Mouse (Mus musculus) retina, adult 2 months (tissue): Measurements from ENCODE around the gene Zfp592.

Source experiments
- DNase-seq: peaks from one replicate; pipeline ENCODE4 v3.0.0-alpha.2; 2012; ENCODE audit warnings: low read depth, low spot score

Zfp592 gene

DNA sequence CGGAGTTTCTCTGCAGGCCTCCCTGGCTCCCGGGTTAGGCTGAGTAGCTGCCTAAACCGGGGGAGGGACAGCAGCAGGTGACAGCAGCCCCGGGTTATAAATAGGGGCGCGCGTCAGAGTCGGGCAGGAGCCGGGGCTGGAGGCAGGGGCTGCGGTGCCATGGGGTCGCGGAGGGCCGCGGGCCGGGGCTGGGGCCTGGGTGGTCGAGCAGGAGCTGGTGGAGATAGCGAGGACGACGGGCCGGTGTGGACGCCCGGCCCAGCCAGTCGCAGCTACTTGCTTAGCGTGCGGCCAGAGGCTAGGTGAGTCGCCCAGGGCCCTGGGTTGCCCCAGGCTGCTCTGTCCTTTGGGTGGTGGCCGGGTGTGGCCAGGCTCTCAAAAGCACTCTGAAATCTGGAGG lies 64.0 kb downstream of the Zfp592 start, which contains the start of gene Alpk3:
TSS of gene Alpk3 (plus strand) at position 130 of the 400 bp plus-strand sequence.
- DNase-seq: no peak

DNA sequence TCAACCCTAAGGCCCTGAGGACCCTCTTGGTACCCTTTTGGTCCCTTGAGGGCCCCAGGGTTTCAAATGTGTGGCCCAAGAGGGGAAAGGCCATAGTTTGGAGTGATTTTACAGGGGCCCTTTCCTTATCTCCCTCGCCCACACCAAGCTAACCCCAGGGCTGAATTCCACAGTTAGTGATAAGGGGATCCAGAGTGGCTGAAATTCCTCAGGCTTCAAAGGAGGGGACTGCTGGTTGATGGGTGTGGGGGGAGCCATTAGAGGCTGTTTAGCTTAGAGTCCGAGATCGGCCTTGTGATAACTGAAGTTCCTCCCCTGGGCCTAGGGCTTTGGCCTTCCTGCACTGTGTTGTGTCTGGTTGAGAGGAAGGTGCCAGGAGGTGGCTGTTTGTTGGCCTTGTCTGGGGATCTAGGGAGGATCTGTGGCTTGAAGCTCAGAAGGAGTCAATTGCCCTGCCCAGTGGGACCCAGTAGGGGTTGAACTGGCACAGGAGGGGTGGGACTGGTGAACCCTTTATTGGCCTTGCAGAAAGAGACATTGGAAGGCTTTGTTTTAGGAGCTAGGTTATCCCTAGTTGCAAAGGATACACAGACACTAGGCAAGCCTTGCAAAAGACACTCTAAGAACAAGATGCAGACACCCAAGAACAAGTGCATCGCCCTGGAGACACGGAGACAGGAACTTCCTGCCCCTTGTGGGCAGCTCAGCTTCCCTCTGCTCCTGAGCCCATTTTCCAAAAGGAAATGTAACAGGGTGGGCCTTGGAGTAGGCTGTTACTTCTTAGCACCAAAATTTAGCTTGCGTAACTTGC lies 64.6 kb downstream of the Zfp592 start:
- DNase-seq: no peak

DNA sequence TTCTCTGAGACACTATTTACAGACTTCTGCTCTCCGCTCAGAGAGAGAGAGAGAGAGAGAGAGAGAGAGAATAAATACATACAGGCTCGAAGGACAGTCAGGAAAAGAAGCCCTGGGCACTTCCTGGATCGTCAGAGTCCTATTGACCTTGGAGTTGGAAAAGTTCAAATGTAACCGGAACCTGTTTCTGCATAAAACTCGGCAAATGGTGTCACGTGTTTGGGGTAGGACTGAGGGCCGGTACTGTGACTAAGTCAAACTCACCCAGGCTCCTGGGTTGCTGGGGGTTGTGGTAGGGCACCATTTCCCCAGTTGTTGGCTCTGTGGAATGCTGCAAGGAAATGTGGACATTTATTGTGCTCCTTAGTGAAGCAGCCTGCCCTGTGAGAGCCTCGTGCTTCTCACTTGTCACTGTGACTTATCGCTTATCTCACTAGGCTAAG lies 65.3 kb downstream of the Zfp592 start:
- DNase-seq: no peak

DNA sequence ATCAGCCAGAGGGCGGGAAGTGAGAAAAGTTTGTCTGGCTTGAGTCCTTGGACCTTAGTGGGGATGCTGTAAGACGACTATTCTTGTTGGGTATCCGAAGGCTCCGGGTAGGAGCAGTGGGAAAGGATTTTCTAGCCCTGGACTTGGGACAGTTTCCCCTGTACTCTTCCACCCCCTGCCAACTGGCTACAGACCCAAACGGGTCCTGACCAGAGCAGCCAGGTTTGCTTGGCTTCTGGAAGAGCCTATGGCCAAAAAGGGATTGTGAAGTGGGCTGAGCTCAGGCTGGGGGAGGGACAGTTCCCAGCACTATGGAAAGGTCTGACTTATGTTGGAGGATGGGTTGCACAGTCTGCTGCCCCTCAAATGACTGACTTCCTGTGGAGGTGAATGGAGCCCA lies 65.9 kb downstream of the Zfp592 start:
- no peak for DNase-seq

DNA sequence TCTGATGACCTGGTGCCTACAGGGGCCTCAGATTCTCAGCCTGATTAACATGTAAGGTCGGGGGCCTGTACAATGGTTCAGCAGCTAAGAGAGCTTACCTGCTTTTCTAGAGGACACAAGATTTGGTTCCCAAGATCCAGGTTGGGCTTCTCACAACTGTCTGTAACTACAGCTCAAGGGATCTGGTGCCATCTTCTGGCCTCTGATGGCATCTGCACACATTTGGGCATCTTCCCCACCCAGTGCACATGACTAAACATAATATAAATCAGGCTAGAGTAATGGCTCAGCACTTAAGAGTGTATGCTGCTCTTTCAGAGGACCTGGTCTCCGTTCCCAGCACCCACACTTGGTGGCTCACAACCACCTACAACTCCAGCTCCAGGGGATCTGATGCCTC lies 67.4 kb downstream of the Zfp592 start:
- no peak for DNase-seq

DNA sequence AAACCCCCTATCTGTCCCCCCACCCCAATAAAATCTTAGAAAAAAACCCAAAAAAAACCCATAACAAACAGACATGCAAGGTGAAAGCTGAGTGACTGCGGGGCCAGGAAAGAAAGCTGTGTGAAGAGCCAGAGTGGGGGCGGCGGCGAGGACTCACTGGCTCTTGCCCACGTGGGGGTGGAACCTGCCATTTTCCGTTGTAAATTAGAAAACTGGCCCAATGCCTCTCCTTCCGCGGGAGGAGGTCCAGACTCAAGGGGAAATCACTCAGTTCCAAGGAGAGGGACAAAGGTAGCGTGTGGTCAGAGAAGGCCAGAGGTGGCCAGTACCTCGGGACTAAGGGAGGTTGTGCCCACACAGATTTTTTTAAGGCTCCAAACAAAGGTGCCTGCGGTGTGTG lies 68.5 kb downstream of the Zfp592 start:
- no peak for DNase-seq

DNA sequence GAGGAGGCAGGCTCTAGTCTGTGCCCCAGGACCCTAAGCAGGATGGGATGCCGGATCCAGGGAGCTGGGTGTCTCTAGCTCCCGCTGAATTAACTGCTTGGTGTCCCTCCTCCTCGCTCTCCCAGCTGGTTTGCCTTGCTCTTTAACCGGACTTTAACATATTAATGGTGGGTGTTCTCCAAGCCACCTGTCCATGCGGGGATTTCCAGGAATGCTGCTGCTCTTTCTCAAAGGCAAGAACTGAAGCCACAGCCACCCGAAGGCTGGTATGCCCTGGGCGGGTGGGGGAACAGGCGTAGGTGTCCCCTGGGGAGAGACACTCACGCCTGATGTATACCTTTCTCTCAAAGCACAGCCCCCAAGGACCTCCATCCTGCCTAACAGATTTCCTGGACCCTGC lies 69.9 kb downstream of the Zfp592 start:
- DNase-seq: no peak

DNA sequence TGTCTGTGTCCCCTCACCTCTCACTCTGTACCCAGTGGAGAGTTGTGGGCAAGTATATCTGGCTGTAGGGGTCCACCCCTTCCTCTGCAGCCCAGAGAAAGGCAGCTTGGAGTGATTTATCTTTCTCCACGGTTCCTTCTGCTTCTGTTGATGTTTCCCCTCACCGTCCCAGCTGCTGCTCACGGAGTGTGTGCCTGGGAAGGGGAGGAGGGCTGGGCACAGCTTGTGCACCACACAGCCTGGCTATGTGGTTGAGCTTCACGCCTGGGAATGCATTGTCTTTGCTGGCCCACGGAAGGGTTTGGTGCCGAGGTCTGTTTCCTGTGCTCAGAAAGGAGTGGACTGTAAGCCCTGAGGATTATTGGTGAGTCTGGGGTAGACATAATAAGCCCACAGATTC lies 73.2 kb downstream of the Zfp592 start:
- DNase-seq: no peak

DNA sequence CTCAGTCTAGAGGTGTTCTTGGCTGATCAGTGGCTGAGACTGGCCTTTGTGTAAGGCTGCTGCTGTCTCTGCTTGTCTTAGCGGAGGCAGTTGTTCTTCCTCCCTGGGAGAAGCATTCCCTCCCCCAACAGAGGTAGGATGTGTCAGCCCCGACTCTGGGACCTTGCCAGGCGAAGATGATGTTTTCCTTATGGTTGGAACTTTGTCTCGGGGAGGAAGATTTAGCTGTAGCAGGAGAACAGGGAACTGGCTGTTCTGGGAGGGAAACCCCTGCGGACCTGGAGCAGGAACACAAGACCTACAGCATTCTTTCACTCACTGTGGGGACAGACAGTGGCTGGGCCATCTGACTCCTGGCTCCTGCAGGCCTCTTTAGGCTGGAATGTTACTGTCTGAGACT lies 79.0 kb downstream of the Zfp592 start:
- no peak for DNase-seq

DNA sequence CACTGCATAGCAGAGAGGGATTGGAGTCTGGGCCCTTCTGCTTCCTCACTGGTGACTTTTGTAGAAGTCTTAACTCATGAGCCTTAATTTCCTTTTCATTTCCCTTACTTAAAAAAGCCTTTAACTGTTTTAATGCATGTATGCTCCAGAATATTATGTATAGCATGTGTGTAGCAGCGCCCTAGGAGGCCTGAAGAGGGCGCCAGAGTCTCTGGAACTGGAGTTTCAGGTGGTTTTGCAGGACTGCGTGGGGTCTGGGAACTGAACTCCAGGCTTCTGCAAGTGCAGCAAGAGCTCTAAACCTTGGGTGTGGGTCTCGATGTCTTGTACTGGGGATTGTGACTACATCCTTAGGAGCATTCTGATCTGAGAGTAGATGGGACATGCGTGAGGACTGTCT lies 79.8 kb downstream of the Zfp592 start:
- no peak for DNase-seq

DNA sequence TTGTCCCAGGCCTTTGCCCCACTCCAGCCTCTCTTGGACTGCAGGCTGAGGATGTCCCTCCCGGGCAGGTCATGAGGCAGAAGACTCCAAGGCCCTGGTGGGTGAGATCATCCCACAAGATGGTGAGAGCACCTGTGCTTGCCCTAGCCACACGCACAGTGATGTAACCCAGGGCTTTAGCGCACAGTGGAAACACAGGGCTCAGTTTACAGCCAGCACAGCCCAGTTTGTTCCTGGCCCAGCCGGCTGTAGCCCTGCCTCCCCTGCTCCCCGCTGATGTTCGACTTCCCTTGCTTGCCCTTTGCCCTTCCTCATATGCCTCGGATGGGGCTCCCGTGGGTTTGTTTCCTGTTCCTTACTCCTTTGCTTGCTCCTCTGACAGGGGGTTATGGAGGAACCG lies 81.1 kb downstream of the Zfp592 start:
- DNase-seq: no peak

DNA sequence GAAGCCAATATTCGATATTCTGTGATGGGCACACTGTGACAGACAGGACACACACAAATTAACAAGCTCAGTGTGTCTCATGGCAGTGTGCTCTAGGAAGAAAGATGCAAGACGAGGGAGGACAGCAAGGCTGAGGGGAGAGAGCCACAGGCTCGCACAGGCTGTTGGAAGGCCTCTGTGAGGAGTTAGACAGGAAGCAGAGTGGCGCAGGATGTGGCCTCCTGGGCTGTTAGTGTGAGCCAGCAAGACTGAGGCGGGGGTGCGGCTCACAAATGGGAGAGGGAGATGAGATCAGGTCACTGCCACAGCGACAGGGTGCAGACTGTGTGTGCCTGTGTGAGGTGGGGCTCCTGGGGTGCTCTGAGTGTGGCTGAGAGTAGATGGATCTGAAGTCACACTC lies 81.8 kb downstream of the Zfp592 start:
- no peak for DNase-seq

DNA sequence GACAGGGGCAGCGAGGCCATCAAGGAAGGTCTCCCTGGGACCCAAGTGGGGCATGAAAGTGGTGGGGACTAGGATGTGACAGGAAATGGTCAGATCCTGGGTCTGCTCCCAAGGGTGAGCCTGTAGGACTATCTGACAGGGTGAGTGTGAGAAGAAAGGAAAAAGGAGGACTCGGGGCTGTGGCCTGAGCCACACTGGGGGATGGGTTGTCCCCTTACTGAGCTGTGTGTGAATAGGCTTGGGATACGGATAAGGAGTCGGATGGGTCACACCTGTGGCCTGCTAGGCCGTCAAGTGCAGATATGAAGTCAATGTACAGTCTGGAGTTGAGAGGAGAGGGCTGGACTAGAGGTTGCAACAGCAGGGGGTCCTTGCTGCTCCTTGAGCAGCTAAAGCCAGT lies 82.3 kb downstream of the Zfp592 start:
- no peak for DNase-seq

DNA sequence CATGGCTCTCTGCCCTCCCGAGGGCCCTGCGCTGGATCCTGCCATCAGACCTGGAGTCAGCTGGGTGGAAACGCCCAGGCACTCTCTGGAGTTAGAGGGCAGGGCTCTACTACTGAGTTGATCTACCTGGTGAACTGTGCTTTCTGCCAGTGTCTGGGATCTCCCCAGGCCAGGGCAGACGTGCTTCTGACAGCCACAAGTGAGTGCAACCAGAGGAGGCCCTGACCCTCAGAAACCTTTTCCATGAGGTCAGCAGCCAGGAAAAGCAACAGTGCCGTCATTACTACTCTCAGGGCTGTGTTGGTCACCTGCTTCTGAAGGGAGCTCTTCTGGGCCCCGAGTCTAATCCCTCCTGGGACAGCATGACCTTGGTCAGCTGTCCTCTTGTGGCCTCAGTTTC lies 83.5 kb downstream of the Zfp592 start:
- DNase-seq: no peak

DNA sequence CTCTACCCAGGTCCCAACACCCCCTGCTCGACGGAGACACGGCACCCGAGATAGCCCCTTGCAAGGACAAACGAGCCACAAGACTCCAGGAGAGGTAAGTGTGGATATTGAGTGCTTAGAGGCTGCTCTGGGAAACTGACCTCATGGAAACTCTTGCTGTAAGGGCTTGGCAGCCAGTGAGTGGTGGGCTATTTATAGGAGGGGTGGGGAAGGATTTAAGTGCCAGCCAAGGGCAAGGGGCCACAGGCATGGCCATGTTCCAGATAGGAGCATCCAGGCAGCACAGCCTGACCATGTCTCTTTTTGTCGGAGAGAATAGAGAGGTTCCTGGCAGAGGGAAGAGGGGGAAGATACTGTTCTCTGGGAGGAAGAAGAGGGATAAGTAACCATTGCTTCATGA lies 85.3 kb downstream of the Zfp592 start:
- DNase-seq: no peak

DNA sequence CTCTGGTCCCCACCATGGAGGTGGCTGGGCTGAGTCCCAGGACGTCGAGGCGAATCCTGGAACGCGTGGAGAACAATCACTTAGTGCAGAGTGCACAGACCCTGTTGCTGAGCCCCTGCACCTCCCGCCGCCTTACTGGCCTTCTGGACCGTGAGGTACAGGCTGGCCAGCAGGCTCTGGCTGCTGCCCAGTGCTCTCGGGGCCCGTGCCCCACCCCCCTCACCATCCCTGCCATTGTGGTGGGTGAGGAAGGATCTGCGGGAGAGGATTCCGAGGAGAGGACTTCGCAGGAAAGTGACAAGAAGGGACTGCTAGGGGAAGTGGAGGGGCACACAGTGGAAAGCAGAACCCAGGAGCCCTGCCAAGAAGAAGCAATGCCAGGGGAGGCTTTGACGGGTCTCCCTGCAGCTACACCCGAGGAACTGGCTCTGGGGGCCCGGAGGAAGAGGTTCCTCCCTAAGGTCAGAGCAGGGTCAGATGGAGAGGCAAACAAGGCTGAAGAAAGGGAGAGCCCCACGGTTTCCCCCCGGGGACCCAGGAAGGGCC lies 100.0 kb downstream of the Zfp592 start:
- DNase-seq: no peak

DNA sequence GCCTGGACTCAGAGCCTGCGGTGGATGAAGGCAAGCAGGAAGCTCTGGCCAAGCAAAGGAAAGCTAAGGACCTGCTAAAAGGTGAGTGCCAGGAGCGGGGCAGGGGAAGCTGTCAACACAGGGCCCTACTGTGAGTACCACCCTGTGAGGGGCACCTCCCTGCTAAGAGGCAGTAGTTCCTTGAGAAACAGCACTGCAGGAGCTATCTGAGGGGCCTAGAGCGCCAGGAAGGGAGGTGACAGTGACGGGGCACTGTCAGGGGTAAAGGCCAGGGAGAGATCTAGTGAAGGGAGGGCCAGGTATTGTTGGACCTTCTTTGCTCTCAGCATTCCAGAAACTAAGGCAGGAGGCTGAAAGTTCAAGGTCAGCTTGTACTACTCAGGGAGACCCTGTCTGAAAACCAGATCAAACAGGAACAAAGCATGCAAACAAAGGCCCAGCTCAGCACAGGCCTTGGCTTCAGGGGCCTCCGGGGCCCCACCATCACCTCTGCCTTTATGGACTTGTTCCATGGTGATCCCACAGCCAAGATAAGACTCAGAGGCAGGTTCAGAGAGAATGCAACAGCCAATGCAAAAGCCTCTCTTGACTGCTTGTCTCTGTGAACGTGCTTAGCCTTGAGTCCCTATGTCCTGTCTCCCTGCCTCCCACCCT lies 100.8 kb downstream of the Zfp592 start:
- DNase-seq: no peak
